Mouse (Mus musculus): ENCODE results near the gene Zcchc7.

GRCm38 (mm10) chr4:44973450-44973849, 217.8 kb downstream of the Zcchc7 start:
- TF ChIP-seq CTCF (IDR thresholded peaks at IDR 0.05; ENCODE audit: low read depth, low read length) (peak; percentile 100), EP300 (IDR thresholded peaks at IDR 0.05; ENCODE audit: insufficient read depth, low read depth, low read length) (peak; percentile 59; the same call in 1 of the 2 replicates)

All from ES-Bruce4 (cell line).